Mouse (Mus musculus) frontal cortex, postnatal 14 days (tissue): ENCODE results near the gene Wfdc13.

ENCODE experiments used
- DNase-seq, 2 experiments: peaks; one replicate each; pipeline ENCODE4 v3.0.0; 2022; ENCODE audit warnings: low spot score in 2 of 2

Wfdc13 gene

DNA sequence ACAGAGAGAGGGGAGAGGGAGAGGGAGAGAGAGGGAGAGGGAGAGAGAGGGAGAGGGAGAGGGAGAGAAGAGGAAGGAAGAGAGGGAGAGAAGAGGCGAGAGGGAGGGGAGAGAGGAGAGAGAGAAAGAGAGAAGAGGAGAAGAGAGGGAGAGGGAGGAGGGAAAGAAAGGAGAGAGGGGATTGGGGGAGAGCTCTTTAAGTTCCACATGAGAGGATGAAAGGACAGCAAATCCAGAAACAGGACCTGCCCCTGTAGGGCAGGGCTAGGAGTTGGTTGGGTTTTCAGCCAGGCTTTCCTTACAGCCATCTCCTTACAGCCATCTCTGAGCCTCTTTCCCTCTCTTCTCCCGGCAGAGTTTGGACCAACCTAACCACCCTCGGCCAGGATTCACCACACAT is at the start of gene Wfdc13:
Gene Wfdc13 (plus strand): TSS at position 301 of the 400 bp plus-strand sequence.
- no peak for DNase-seq

DNA sequence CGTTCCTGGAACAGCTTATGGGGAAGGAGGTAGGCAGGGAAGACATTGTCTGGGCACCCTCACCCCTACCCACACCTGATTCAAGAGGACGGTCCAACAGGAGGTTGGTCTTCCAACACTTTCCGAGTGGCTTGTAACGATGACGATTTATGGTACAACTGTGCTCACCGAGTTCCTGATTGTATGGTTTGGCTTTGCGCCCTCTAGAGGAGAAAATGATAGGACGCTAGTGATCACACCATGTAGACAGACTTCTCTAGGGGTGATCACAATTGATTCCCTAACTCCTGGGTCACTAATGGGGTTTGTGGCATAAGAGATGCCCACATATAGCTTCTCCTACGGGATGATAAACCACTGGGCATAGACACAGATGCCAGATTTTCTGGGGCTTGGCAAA is 49.6 kb upstream of the Wfdc13 start:
- no peak for DNase-seq

DNA sequence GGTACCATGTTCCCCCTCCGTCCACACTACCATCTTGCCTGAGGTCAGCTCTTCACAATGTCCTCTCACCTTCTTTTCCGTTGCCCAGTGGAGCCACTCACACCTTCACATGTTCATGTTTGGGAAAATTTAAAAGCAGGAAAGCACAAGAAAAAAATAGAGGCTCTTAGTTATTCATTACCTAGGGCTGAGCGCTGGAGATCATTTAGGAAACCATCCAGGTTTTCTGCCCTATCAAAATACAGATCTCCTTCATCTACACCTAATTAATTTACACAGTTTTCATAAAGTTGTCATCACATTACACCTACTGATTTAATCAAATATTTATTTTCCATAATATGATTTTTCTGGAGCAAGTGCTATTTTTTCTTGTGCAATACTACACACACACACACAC is 46.2 kb upstream of the Wfdc13 start, which contains the start of gene Wfdc16:
Gene Wfdc16 (minus strand): TSS at position 101 of the 400 bp plus-strand sequence.
- DNase-seq: no peak

DNA sequence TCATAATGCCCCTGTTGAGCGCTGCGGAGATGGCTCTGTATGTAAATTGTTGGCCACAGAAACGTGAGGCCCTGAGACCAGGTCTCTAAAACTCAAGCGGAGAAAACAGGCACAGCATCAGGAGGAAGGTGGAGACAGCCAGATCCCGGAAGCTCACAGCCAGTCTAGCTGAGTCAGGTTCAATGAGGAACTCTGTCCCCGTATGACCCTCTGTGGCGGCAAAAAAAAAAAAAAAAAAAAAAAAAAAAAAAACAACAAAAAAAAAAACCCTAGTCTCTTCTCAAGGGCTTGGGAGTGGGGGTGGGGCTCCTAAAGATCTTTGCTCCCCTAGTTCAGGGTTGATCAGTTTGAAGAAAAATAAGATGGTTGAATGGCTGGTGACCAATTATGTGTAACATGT is 43.8 kb upstream of the Wfdc13 start:
- no peak for DNase-seq

DNA sequence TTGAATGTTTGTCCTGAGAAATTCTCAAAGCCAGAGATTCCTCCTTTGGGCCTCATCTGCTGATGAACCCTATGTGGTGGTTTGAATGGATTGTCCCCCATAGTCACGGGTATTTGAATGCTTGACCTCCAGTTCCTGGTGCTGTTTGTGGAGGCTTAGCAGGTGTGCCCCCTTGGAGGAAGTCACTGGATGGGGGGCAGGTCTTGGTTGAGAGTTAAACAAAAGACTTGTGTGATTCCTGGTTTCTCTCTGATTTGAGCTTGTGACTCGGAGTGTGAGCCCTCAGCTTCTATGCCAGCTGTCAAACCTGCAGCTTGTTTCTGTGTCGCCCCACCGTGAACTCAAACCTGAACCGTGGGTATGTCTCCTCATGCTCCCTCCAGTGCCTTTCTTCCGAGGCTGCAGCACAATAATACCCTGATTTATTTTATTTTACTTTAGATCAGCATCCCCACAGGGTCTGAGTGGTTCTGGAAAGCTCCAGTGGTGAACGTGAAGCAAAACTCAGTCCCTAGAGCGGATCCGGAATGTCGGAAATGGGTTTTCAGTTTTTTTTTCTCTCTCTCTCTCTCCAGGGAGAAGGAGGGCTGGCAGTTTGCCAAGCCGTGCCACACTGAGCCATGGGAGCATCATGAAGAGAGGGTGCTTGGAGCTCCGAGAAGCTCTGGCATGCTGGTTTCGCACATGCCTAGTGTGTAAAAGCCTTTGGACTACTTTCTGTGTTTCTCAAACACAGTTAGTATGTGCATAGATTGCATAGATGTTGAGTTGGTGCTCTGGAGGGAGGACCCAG is 42.8 kb upstream of the Wfdc13 start:
- peak in 1 of 2 experiments; percentile 5 for DNase-seq

DNA sequence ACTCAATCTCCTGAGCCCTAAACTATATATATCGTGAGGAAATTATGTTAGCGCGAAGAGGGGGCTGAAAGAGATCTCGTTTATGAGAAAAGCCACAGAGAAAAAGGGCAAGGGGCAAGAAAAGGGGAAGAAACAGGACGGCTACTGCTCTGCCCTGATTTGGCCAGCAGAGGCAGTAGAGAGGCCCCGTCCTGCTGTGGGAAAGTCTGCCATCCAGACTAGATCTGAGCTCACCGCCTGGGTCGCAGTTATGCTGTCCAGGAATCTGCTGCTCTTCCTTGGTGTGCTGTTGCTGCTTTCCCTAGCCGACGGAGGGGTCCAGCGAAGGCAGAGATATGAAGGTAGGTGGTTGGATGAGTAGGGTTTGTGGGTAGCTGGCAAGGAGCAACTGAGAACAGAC is 29.0 kb upstream of the Wfdc13 start, which contains the start of gene Wfdc10:
Gene Wfdc10 (plus strand): TSS at position 189 of the 400 bp plus-strand sequence.
- DNase-seq: peak in 1 of 2 experiments; percentile 8

DNA sequence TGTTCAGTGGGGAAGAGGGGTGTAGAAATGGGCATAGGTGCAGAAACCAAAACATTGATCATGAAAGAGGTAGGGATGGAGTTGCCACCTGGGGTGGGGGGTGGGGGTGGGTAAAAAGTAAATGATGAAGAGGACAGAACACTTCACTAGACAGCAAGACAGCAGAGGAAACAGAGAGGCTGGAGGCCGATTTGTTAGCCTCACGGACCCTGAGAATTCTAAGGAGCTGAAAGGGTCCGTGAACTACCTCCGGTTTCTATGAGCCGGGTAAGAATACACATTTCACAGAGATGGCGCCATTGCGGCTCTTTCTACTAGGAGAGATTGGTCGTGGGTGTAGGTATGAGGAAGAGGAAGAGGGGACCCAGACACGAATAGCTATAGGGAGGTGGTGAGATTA is 28.4 kb upstream of the Wfdc13 start, which contains the start of gene Wfdc9:
Gene Wfdc9 (minus strand): TSS at position 101 of the 400 bp plus-strand sequence.
- no peak for DNase-seq

DNA sequence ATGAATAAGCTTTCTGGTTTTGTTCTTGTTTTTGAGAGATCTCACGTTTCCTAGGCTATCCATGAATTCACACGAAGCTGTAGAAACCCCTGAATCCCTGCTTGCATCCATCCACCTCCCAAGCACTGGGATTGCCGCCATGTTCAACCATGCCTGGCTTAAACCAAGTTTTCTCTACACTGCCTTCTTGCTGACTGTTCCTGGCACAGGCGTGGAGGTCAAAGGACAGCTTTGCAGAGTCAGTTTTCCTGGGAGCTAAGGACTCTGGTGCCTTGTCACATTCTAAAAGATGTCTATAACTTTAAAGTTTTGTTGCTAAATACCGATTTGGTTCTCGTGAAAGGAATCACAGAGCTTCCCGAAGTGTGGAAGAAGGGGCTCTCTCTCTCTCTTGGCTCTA is 20.1 kb upstream of the Wfdc13 start:
- no peak for DNase-seq

DNA sequence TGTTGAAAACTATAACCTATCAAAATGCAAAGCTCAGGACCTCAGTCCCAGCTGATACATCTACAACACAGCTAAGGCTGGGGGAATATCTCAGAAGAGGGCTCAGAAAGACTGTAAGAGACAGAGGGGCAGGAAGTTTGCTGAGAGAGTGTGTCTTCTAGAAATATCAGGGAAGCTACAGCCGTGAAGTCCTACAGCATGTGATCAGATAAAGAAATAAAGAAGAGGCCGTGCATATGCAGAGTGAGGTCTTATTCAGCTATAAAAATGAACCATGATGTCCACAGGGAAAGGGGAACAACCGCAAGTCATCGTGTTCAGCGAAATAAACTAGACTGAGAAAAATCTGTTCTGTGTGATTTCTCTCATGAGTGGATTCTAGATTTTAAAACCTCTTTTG is 14.6 kb upstream of the Wfdc13 start:
- DNase-seq: no peak

DNA sequence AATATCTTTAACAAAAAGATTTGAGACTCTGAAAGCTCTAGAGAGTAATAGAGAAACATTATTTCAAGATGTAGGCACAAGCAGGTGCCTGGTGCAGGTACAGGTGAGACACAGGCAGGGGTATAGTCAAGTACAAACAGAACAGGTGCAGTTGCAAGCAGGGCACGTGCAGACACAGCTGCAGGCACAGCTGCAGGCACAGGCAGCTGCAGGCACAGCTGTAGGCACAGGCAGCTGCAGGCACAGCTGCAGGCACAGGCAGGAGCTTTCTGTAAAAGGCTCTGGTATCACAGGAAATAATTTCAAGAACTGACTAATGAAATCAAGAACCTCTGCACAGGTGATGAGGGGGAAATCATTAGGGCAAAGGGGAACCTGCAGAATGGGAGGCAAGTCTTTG is 14.0 kb upstream of the Wfdc13 start:
- DNase-seq: no peak

DNA sequence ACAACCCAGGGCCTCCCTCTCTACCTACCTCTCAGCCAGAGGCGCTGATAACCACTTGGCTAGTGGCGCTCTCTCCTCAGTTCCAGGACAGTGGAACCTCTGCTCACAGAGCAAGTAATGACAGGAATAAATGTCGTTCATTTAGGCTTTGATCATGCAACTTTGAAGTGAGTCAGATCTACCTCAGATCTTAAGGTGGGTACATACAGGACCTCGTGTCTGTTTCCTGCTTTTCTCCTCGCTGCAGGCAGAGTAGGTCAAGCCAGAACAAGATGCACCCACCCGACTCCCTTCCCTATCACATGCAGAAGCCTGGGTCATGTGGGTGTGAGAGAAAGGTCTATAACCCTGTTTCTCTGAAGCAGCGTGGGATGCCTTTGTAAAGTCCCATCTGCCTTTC is 10.9 kb upstream of the Wfdc13 start, which contains the start of gene Wfdc11:
Gene Wfdc11 (minus strand): TSS at position 101 of the 400 bp plus-strand sequence.
- DNase-seq: no peak

DNA sequence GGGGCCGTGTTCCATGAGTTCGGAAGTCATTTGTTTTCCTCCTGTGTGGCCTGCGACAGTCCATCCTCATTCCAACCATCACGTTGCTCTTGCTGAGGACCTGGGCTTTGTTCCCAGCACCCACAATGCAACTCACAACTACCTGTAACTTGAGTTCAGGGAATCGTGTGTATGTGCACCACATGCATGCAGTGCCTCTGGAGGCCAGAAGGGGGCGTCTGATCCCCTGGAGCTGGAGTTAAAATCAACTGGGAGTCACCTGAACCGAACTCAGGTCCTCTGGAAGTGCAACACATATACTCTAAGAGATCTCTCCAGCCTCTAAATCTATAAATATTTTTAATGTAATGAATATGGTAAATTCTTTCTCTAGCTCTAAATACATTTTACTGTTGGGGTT is 8.8 kb upstream of the Wfdc13 start:
- no peak for DNase-seq

DNA sequence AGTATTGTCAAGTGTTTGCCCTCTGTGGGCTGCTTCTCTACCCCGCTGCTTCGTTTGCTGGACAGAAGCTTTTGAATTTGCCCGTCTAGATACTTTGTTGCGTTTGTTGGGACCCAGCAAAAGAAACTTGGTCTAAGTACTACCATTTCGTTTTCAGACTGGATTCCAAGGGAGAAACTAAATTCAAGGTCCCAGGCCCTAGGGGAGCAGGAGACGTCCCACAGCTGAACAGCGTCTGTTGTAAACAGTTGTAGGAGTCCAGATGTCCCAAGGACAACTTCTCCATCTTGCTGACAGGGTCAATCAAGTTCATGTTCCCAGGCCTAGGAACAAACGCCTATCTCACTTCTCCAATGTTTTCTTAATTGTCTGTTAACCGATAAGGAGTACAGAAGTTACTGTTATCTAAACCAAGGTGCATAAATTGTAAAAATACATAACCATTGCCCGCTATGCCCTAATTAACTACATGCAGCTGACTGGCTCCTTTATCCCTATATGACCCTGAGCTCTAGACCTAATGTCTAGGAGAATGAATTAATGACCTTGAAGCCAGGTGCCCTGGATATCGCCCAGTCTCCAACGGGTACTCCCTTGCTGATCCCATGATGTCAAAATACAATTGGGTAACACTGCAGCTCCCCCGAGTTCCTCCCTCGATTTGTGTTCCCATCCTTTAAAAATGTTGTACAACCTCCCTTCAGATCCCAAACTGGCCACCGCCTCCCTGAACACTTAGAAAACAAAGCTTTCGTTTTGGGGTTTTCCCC is 7.8 kb upstream of the Wfdc13 start:
- DNase-seq: no peak

DNA sequence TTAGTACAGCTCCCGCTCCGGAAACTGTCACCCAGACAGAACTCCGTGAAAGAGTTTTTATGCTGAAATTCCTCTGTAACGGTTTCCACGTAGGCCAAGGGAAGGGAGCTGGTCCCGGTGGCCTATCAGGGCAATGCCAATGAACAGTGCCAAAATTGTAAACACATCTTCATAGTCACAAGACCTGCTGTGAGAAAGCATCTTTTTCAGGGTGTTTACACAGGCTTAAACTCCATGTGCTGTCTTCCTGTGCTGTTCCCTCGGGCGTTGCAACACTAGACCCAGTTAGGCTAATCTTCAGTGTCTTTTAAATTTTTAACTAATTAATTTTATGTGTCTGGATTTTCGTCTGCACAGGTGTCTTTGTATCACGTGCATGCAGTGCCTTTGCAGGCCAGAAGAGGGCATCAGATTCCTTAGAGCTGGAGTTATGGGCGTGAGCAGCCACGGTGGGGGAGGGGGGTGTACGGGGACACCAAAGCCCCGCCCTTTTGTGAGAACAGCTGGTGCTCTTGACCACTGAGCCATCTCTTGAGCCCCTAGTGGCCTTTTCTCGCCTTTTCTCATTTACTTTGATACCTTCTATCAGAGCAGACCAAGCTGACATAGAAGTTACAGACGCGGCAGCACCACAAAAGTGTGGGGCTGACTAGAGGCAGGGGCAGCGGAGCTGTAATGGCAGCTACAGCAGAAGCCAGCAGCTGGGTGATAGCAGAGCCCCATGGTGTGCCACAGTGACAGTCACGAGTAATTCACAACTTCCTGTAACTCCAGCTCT is 5.9 kb upstream of the Wfdc13 start:
- DNase-seq: peak; percentile 28 to 51

DNA sequence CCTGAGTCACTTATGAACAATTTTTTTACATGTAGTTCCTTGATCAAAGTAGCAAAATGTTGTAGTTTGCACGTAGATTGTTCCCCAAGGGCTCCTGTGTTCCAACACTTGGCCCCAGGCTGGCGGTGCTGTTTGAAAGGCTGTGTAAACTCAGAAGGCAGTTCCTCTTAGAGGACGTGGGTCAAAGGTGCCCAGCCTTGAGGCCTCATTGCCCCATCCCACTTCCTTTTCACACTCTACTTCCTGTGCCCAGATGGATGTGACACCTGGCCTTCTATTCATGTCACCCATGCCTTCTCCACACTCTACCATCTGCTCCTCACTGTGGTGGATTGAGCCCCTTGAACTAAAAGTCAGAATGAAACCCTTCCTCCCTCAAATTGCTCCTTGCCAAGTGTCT is 5.0 kb upstream of the Wfdc13 start:
- no peak for DNase-seq

DNA sequence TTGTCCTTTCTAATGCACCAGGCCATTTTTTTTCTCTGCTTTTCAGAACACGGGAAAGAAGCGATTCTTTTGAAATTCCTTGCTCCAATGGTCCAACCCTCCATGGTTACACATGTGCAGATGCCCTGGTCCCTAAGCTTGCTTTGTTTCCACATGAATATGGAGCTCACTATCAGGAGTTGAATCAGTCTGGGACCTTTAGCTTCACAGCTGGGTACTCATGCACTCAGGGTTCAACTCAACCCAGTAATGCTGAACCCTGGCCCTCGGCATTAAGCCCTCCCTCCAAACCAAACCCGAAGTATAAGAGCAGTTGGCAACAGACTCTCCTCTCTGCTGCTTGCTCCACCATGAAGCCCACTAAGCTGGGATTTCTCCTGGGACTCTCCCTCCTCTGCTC is 13.3 kb downstream of the Wfdc13 start, which contains the start of gene Spint4:
Gene Spint4 (plus strand): TSS at position 301 of the 400 bp plus-strand sequence.
- no peak for DNase-seq

DNA sequence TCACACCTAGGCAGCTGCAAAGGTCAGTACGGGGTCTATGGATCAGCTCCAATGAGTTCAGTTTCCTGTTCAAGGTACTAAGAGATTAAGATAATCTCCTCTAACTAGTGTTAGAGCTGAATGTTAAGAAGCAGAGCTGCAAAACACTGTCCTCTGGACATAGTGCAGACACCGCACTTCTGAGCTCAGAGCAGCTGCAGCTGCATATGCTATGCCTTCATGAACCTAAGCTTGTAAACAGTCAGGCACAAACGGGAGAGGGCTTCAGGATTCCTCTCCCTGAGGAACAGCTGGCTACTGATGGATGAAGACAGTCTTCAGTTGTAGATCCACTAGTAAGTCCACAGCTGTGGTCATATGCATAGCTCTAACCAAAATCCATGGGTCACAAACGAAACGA is 16.1 kb downstream of the Wfdc13 start:
- DNase-seq: no peak

DNA sequence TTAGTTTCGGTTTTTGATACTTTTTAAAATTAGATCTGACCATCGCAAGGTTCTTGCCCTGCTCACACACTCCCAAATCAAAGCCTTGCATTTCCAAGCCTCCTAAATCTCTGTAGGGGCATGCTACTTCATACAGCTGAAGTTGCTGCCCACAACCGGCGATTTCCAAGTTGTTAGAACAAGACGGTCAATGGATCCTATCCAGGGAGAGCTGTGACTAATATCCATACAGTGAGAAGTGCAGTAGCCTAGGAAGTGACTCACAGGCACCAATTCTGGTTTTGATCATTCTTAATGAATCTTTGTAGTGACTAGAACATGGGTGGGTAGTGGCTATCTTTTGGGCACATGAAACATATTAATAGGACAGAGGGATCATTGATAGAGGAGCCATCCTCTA is 16.9 kb downstream of the Wfdc13 start:
- DNase-seq: no peak

DNA sequence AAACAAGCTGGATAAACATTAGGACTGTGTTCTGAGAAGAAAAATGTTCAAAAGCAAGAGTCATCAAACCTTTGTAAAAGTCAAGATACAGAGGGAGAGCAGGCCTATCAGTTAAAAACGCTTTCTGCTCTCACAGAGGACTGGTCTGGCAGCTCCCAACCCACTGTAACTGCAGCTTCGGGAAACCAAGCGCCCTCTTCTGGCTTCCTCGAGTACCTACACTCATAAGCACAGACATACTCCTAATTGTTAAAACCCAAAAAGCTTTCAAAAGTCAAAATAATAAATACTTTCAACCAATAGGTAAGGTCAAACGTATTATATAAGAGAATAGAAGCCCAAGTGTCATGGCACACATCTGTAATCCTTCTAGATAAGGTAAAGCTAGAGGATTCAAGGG is 19.3 kb downstream of the Wfdc13 start:
- DNase-seq: no peak

DNA sequence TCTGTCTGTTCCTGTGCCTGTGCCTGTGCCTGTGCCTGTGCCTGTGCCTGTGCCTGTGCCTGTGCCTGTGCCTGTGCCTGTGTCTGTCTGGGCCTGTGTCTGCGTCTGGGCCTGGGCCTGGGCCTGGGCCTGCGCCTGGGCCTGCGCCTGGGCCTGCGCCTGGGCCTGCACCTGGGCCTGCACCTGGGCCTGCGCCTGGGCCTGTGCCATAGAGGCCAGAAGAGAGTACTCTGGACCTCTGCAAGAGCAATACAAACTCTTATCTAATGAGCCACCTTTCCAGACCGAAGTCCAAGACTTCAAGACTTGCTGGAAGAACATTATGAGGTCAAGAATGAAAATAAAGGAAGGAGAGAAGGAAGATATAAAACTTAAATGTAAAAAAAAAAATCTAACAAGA is 20.4 kb downstream of the Wfdc13 start:
- no peak for DNase-seq

DNA sequence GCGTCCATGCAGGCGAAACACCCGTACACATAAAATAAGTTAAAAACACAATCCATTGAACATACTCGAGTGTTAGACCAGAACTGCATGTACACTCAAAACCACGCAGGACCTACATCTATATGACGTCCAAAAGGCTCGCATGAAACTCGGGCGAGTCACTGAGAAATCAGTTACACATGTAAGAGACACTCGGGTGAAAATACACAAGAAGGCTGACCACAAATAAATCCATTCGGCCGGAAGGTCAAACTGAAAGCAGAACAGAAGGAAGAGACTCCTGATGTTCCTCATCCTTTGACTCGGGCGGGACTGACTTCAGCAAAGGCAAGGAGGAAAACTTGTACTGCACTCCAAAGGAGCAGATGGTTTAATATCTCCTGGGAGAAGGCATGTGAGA is 21.1 kb downstream of the Wfdc13 start:
- DNase-seq: no peak

DNA sequence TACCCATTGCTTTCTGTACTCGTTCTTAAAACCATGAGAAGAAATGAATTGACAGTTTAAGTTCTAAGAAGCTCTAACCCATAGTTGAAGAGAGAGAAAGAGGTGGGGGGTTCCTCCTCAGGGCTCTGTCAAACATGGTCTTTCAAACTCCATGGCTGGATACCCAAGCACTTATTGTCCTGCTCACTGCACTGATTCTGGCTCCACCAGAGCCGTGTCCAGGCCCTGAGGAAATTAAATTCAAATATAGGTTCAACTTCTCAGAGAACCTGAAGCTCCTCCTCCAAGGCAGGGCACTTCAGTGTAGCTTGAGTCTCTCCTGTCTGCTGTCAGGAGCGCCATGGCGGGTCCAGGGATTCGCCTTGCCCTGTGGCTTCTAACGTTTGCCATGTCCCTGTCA is 30.1 kb downstream of the Wfdc13 start, which contains the start of gene Spint5:
Gene Spint5 (plus strand): TSS at position 301 of the 400 bp plus-strand sequence.
- DNase-seq: no peak
